Mouse (Mus musculus): ENCODE results near the gene Auts2.

DNA sequence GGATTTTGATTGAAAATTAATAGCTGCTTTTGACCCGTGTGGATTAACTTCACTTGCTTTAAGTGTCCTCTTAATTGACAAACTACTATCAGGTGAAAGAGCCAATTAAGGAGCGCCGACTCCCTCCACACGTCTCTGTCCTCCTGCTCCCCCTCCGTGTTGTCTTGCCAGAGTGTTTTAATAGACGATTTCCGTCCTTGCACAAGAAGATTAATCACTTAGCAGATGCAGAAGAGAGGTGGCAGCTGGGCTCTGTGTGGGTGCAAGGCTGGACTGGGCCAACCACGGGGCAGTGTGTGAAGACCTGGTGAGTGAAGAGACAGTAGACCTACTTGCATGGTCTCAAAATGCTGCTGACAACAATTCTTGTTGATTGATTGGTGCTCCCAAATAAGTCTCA is 800.1 kb downstream of the Auts2 start:
- TF ChIP-seq POLR2A (IDR thresholded peaks at IDR 0.05; ENCODE audit: low read depth, low read length) (no peak), CTCF (conservative IDR thresholded peaks at IDR 0.05; ENCODE audit: insufficient read depth, insufficient read length, low read depth, low read length) (no peak)

All from kidney, adult 2 months (tissue).